ENCODE assay signal across 12 mouse cellular contexts in the genomic region with DNA sequence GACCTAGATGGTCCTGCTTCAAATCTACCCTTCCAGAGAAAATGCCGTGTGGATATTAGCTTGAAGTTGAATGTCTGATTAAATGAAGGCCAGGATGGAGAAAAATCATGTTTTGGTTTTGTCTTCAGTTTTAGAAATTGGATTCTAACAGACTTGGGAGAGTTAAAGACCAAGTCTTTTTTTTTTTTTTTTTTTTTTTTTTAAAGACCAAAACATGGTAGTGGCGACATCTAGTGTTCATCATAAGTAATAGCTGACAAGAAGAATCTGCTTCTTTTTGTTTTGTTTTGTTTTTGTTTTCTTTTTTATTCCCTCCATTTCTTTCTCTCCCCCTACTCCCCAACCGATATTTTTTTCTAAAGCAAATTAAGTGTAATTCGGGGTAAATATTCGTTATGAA. TPM values are rescaled to one million over a fixed set of nuclear protein-coding genes. Genes with fewer than 3 reads are reported as not detected.
A peak's percentile ranks its signal among the peaks of the same experiment; 100 is the strongest.
DNase-seq lines count a peak whose midpoint lies in the region; ATAC-seq and TF ChIP-seq lines count a peak whose summit lies in the region.
"Had no signal": no experiment of that assay in that cellular context is flagged by ENCODE, and none has a peak within 500 bp of the region (broad histone marks: within the 10 kb centered on the region; RNA-seq: fewer than 3 reads in every experiment).

No protein-coding gene starts in this region.

- H3K27ac ChIP-seq in layer of hippocampus, adult 2 months, result no peak overlapping the region
- H3K27ac ChIP-seq in MEL (ENCODE audit: control insufficient read depth, low read depth, low read length), result no peak overlapping the region
- H3K27ac ChIP-seq: hindbrain, embryonic 12.5 days had no signal

- no peaks in the 10 kb centered on the region for H3K79me2 ChIP-seq in MEL (ENCODE audit: control insufficient read depth, insufficient read depth, low read length, poor library complexity)

- H3K9me3 ChIP-seq in MEL (replicated peaks; ENCODE audit: insufficient read depth, low read length), result no peaks in the 10 kb centered on the region
- H3K9me3 ChIP-seq: hindbrain, embryonic 12.5 days had no signal

- no peak for DNase-seq in layer of hippocampus, adult 2 months (ENCODE audit: low spot score in 2 of 2)
- no peak for DNase-seq in layer of hippocampus, postnatal 25 days (ENCODE audit: extremely low spot score in 1 of 2, low spot score in 1 of 2)
- DNase-seq in CD4-positive, CD25-positive, alpha-beta regulatory T cell, adult 2 months (ENCODE audit: low read depth, low spot score), result peak; percentile 57
- peak; percentile 57 for DNase-seq in MEL (ENCODE audit: low read depth, low spot score)
- DNase-seq in frontal cortex, postnatal 36 days (ENCODE audit: low spot score in 2 of 2), result no peak
- DNase-seq in thymus, postnatal 4 days, result no peak
- DNase-seq: heart, adult 18-20 months; lung, adult 18-20 months; thymus, postnatal 36 days had no signal

- no peak for TF ChIP-seq EP300 in MEL (IDR thresholded peaks at IDR 0.05; ENCODE audit: low read depth in 1 of 2, low read length in 2 of 2)

- no peaks in the 10 kb centered on the region for H3K27me3 ChIP-seq in MEL (ENCODE audit: control insufficient read depth in 1 of 2, insufficient read depth in 2 of 2, low read length in 2 of 2)
- H3K27me3 ChIP-seq: hindbrain, embryonic 12.5 days had no signal

- ATAC-seq in megakaryocyte, adult 5-6 weeks (ENCODE audit: poor library complexity, severe bottlenecking), result peak; percentile 56

- peak; percentile 89 for TF ChIP-seq RAD21 in MEL (IDR thresholded peaks at IDR 0.05; ENCODE audit: low read depth, low read length)

- TF ChIP-seq CTCF in layer of hippocampus, adult 2 months (conservative IDR thresholded peaks at IDR 0.05), result peak; percentile 85
- peak in 1 of 3 experiments; percentile 53; a peak in 3 of 6 replicates for TF ChIP-seq CTCF in MEL (IDR thresholded peaks at IDR 0.05 in 2 of 3, conservative IDR thresholded peaks at IDR 0.05 in 1 of 3; ENCODE audit: control insufficient read depth in 1 of 3, insufficient read depth in 1 of 3, low read depth in 2 of 3, low read length in 3 of 3, poor library complexity in 1 of 3, severe bottlenecking in 1 of 3)

- no peak for TF ChIP-seq POLR2A in MEL (IDR thresholded peaks at IDR 0.05; ENCODE audit: control insufficient read depth in 1 of 2, insufficient read depth in 1 of 2, low read depth in 1 of 2, low read length in 2 of 2, poor library complexity in 1 of 2)

- H3K36me3 ChIP-seq in MEL (ENCODE audit: control insufficient read depth in 1 of 2, insufficient read depth in 2 of 2, low read length in 2 of 2), result peaks cover 0 to 12% of the 10 kb centered on the region in 2 experiments; a peak in 2 of 4 replicates
- H3K36me3 ChIP-seq: hindbrain, embryonic 12.5 days had no signal

- H3K4me1 ChIP-seq in MEL (ENCODE audit: control insufficient read depth in 1 of 2, insufficient read depth in 2 of 2, low read length in 2 of 2), result peaks cover 0 to 8% of the 10 kb centered on the region in 2 experiments; a peak in 2 of 4 replicates
- H3K4me1 ChIP-seq: hindbrain, embryonic 12.5 days had no signal

- H3K9ac ChIP-seq in MEL (ENCODE audit: control insufficient read depth, low read depth, low read length, poor library complexity, severe bottlenecking), result no peak overlapping the region
- H3K9ac ChIP-seq: hindbrain, embryonic 12.5 days had no signal

- no peak overlapping the region for H3K4me3 ChIP-seq in layer of hippocampus, adult 2 months
- peak overlapping the region; percentile 46 to 58; a peak in 3 of 4 replicates for H3K4me3 ChIP-seq in MEL (ENCODE audit: control insufficient read depth in 1 of 2, insufficient read depth in 1 of 2, low read depth in 2 of 2, low read length in 2 of 2)
- H3K4me3 ChIP-seq: hindbrain, embryonic 12.5 days had no signal

TF ChIP-seq in MEL, 35 proteins besides CTCF, POLR2A, EP300 and RAD21:
- TF ChIP-seq ZC3H11A (IDR thresholded peaks at IDR 0.05; ENCODE audit: low read depth, low read length) (peak; percentile 82), ZKSCAN1 (IDR thresholded peaks at IDR 0.05; ENCODE audit: low read depth, low read length) (peak; percentile 70; the same call in 1 of the 2 replicates), ZNF384 (IDR thresholded peaks at IDR 0.05; ENCODE audit: low read depth, low read length) (peak; percentile 100), SMC3 (IDR thresholded peaks at IDR 0.05; ENCODE audit: low read depth, low read length) (peak; percentile 67), RCOR1 (IDR thresholded peaks at IDR 0.05; ENCODE audit: low read depth, low read length) (no peak), SIN3A (IDR thresholded peaks at IDR 0.05; ENCODE audit: low read length) (peak; percentile 59), MAFK (IDR thresholded peaks at IDR 0.05; ENCODE audit: borderline replicate concordance, low read depth, low read length) (no peak), HCFC1 (IDR thresholded peaks at IDR 0.05; ENCODE audit: low read depth, low read length) (peak; percentile 53), CHD1 (IDR thresholded peaks at IDR 0.05; ENCODE audit: low read depth, low read length) (no peak)

RNA-seq across cellular contexts. Expression of a gene that starts 11.2 kb away (rescaled TPM):
- 1 to 10 TPM; 2.0 to 3.3 TPM for total RNA-seq in layer of hippocampus, adult 2 months (2021)
- 1 to 10 TPM; 2.2 to 2.8 TPM for total RNA-seq in layer of hippocampus, postnatal 25 days (2021)
- 4.3 and 7.8 TPM in 2 replicates for total RNA-seq in MEL (2012; rRNA removed)
- polyA plus RNA-seq in MEL (2012; ENCODE audit: insufficient read depth in 1 of 2, insufficient read length in 2 of 2, low read depth in 1 of 2, low replicate concordance in 2 of 2, missing spikeins in 1 of 2), result 10 to 100 TPM; 19.0 to 50.6 TPM
- total RNA-seq in megakaryocyte, adult 5-6 weeks (2015), result 33.2 and 35.8 TPM in 2 replicates
- 5.9 and 12.3 TPM in 2 replicates for total RNA-seq in megakaryocyte, adult 5-6 weeks (2017)
- polyA plus RNA-seq: neural tube, embryonic 11.5 days had no signal

Comparison
In these comparisons a context has a peak if more than half of its experiments do, and no peak if none do; other contexts are left out.
1. DNase-seq: peak in CD4-positive, CD25-positive, alpha-beta regulatory T cell, adult 2 months (single experiment) and MEL (single experiment); none in layer of hippocampus, adult 2 months (0 of 2), layer of hippocampus, postnatal 25 days (0 of 2), frontal cortex, postnatal 36 days (0 of 2) and thymus, postnatal 4 days (single experiment).